Mouse (Mus musculus): ENCODE measurements at regions not wholly inside any gene's neighbourhood (a gene's known extent, or its start where the extent isn't known, plus 50 kb on each side); places are given as distances from the start of the nearest gene placed in this dataset.
"Not testable (repeated sequence)": the region's sequence is repeated elsewhere in the genome, so short reads cannot be mapped to it uniquely, and the experiment has no call there.

DNA sequence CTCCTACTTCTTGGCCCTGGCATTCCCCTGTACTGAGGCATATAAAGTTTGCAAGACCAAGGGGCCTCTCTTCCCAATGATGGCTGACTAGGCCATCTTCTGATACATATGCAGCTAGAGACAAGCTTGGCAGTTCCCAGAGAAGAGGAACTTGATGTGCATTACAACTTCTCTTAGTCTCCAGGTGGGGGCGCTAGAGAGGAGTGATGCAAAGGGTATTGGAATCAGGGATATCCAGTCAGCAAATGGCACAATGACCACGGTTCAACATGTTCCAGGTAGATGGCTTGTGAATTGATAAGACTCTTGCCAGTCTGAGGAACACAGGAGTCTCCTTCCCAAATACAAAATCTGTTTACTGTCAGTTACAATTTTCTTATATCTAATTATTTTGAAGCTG lies 347.7 kb downstream of the Car8 start:
- 51% methylated on average over 2 of the region's 2 CpGs for WGBS (ENCODE audit: insufficient replicate concordance)
- ATAC-seq (replicated peaks; ENCODE audit: insufficient number of reproducible peaks, low FRiP score, low TSS enrichment), result no peak

DNA sequence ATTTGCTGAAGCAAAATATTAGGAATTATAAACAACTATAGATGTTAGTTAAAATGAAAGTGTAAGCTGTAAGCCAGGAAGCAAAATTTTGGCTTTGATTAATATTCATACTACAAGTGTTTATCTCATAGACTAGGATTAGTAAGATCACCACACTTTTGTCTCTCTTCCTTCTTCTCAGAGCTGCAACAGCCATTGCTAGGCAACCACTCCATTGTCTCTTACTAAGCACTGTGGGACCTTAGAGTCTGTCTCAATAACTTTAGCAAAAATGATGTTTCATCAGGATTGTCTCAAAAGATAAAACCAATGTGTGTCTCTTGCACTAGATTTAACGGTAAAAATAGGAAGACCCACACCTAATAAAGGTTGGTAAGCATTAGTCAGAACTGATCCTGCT lies 384.3 kb downstream of the Car8 start:
- ATAC-seq (replicated peaks; ENCODE audit: insufficient number of reproducible peaks, low FRiP score, low TSS enrichment), result no peak
- 91% methylated on average over 1 of the region's 1 CpGs for WGBS (ENCODE audit: insufficient replicate concordance)

More for the DNA sequence above, 347.7 kb downstream of the Car8 start:
- no peaks in the 10 kb centered on the region for H3K27me3 ChIP-seq (ENCODE audit: control insufficient read depth, insufficient read depth, low read length)
- no peak overlapping the region for H3K27ac ChIP-seq (ENCODE audit: low read depth, low read length)
- no peaks in the 10 kb centered on the region for H3K9me3 ChIP-seq (replicated peaks; ENCODE audit: control insufficient read depth, low read length)
- no peak overlapping the region for H3K4me2 ChIP-seq
- H3K36me3 ChIP-seq (ENCODE audit: control insufficient read depth, insufficient read depth, low read length), result no peaks in the 10 kb centered on the region
- no peak overlapping the region for H3K4me3 ChIP-seq (ENCODE audit: low read depth, low read length)
- no peak overlapping the region for H3K9ac ChIP-seq (ENCODE audit: low read depth, low read length)
- H3K4me1 ChIP-seq (ENCODE audit: control insufficient read depth, insufficient read depth, low read length), result no peaks in the 10 kb centered on the region

DNA sequence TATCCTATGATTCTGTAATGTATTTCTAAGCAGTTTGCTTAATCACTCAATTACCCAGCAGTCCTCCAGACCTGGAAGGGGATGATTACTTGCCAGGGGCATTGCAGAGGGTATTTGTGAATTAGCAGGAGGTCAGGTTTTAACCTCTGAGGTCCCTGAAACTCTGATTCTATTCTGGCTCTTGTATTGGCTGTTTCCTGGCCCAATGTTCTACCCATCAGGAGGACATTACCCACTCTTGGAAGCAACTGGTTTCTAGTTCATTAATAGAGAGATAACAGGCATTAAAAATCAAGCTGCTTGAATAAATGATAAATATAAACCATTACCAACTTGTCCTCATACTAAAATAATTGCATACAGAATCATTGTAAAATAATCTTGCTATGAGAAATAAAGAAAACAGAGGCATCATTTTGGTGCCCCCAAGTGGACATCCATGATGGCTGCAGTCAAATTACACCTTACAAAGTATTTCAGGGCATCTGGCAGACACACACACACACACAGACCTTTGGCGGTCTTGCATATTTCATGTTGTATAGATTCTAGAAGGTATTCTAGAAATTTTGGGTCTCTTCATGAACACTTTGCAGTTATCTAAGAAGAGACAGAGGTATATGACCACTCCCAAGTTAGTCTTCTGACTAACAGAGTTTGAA lies 385.6 kb downstream of the Car8 start:
- WGBS (ENCODE audit: insufficient replicate concordance), result 59% methylated on average over 1 of the region's 1 CpGs
- Histone ChIP-seq H3K9me3 (replicated peaks; ENCODE audit: control insufficient read depth, low read length) (no peaks in the 10 kb centered on the region), H3K27me3 (ENCODE audit: control insufficient read depth, insufficient read depth, low read length) (no peaks in the 10 kb centered on the region), H3K4me3 (ENCODE audit: low read depth, low read length) (no peak overlapping the region), H3K4me1 (ENCODE audit: control insufficient read depth, insufficient read depth, low read length) (no peaks in the 10 kb centered on the region), H3K36me3 (ENCODE audit: control insufficient read depth, insufficient read depth, low read length) (no peaks in the 10 kb centered on the region), H3K27ac (ENCODE audit: low read depth, low read length) (no peak overlapping the region), H3K9ac (ENCODE audit: low read depth, low read length) (no peak overlapping the region), H3K4me2 (no peak overlapping the region)
- no peak for ATAC-seq (replicated peaks; ENCODE audit: insufficient number of reproducible peaks, low FRiP score, low TSS enrichment)

More for the DNA sequence above, 384.3 kb downstream of the Car8 start:
- H3K9ac ChIP-seq (ENCODE audit: low read depth, low read length), result no peak overlapping the region
- H3K4me2 ChIP-seq, result no peak overlapping the region
- H3K9me3 ChIP-seq (replicated peaks; ENCODE audit: control insufficient read depth, low read length), result no peaks in the 10 kb centered on the region
- H3K4me3 ChIP-seq (ENCODE audit: low read depth, low read length), result no peak overlapping the region
- no peaks in the 10 kb centered on the region for H3K36me3 ChIP-seq (ENCODE audit: control insufficient read depth, insufficient read depth, low read length)
- H3K4me1 ChIP-seq (ENCODE audit: control insufficient read depth, insufficient read depth, low read length), result no peaks in the 10 kb centered on the region
- H3K27ac ChIP-seq (ENCODE audit: low read depth, low read length), result no peak overlapping the region
- H3K27me3 ChIP-seq (ENCODE audit: control insufficient read depth, insufficient read depth, low read length), result no peaks in the 10 kb centered on the region

DNA sequence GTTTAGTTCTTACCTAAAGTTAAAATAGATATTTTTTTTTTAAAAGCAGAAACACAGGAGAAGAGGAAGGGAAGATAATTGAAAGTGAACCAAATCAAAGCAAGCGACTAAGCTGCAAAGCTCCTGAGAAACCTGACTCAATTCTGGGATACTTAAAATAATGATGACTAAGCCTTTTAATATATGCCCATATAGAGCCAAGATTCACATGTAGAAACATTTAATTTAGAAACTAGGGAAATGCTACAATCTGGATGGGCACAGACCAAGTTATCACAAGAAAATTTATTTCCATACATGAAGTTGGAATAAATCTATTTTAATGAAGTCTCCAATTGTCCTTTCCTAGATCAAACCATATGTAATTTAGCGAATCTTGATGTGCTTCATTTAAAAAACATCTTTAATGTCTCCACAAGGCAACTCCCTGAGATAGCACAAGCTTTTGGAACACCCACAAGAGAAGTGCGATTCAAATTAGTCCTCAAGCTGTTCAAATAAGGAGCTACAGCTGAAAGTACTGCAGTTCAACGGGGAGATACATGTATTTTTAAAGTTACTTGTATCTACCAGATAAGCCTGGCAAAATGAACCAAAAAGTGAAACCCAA lies 386.7 kb downstream of the Car8 start:
- Histone ChIP-seq H3K27me3 (ENCODE audit: control insufficient read depth, insufficient read depth, low read length) (no peaks in the 10 kb centered on the region), H3K9me3 (replicated peaks; ENCODE audit: control insufficient read depth, low read length) (no peaks in the 10 kb centered on the region), H3K36me3 (ENCODE audit: control insufficient read depth, insufficient read depth, low read length) (no peaks in the 10 kb centered on the region), H3K9ac (ENCODE audit: low read depth, low read length) (no peak overlapping the region), H3K4me2 (no peak overlapping the region), H3K4me3 (ENCODE audit: low read depth, low read length) (no peak overlapping the region), H3K4me1 (ENCODE audit: control insufficient read depth, insufficient read depth, low read length) (no peaks in the 10 kb centered on the region), H3K27ac (ENCODE audit: low read depth, low read length) (no peak overlapping the region)
- no peak for ATAC-seq (replicated peaks; ENCODE audit: insufficient number of reproducible peaks, low FRiP score, low TSS enrichment)
- WGBS (ENCODE audit: insufficient replicate concordance), result 73% methylated on average over 4 of the region's 4 CpGs

DNA sequence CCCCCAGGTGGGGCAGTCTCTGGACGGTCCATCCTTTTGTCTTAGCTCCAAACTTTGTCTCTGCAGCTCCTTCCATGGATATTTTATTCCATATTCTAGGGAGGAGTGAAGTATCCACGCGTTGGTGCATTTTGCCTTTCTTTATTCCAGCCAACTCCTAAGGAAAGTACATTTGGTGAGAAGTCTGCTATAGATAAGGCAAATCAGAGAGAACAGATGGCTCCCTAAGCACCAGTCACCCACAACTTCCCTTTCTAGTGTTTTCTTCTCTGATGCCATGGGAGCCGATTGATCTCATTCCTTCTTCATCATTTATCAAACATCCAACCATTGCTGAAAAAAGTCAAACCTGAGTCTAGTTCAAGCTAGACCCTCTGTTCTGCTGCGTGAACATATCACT lies 391.4 kb downstream of the Car8 start:
- WGBS (ENCODE audit: insufficient replicate concordance), result 72% methylated on average over 5 of the region's 5 CpGs
- ATAC-seq (replicated peaks; ENCODE audit: insufficient number of reproducible peaks, low FRiP score, low TSS enrichment), result no peak
- Histone ChIP-seq H3K9me3 (replicated peaks; ENCODE audit: control insufficient read depth, low read length) (no peaks in the 10 kb centered on the region), H3K9ac (ENCODE audit: low read depth, low read length) (no peak overlapping the region), H3K4me3 (ENCODE audit: low read depth, low read length) (no peak overlapping the region), H3K27me3 (ENCODE audit: control insufficient read depth, insufficient read depth, low read length) (no peaks in the 10 kb centered on the region), H3K4me2 (no peak overlapping the region), H3K27ac (ENCODE audit: low read depth, low read length) (no peak overlapping the region), H3K36me3 (ENCODE audit: control insufficient read depth, insufficient read depth, low read length) (no peaks in the 10 kb centered on the region), H3K4me1 (ENCODE audit: control insufficient read depth, insufficient read depth, low read length) (no peaks in the 10 kb centered on the region)

DNA sequence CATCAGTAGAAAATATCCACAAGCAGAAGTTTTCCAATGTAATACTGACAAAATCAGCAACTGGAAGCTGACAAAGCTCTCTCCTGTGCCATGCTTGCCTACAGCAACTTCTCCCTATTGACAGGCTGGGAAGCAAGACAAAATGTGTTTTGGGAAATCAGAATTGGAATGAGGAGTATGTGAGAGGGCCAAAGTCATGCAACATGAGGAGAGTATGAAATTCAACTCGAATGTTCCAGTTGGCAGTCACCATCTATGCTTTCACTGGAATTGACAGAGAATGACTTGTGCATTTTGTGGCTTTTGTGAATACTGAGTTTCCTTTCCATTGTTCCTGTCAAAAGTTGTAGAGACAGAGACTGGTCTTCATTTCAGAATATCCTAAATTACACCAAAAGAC lies 409.7 kb downstream of the Car8 start:
- Histone ChIP-seq H3K4me3 (ENCODE audit: low read depth, low read length) (no peak overlapping the region), H3K9ac (ENCODE audit: low read depth, low read length) (no peak overlapping the region), H3K9me3 (replicated peaks; ENCODE audit: control insufficient read depth, low read length) (no peaks in the 10 kb centered on the region), H3K4me2 (no peak overlapping the region), H3K27me3 (ENCODE audit: control insufficient read depth, insufficient read depth, low read length) (no peaks in the 10 kb centered on the region), H3K4me1 (ENCODE audit: control insufficient read depth, insufficient read depth, low read length) (no peaks in the 10 kb centered on the region), H3K36me3 (ENCODE audit: control insufficient read depth, insufficient read depth, low read length) (no peaks in the 10 kb centered on the region), H3K27ac (ENCODE audit: low read depth, low read length) (no peak overlapping the region)
- WGBS (ENCODE audit: insufficient replicate concordance), result 59% methylated on average over 1 of the region's 1 CpGs
- no peak for ATAC-seq (replicated peaks; ENCODE audit: insufficient number of reproducible peaks, low FRiP score, low TSS enrichment)

DNA sequence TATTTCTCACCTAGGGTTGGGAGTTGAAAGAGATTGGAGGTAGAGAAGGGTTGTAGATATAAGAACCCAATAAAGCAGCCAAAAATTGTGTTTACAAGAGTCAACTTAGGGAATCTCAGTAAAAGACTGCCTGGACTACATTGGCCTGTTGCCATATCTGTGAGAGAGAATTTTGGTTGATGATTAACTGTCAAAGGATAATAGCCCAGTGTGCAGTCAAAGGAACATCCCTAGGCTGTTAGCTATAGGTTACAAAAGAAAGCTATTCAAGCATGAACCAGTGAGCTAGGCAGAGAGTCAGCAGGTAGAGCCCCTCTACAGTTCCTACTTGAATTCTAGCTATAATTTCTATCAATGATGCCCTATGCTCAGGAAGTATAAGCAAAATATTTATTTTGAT lies 419.0 kb downstream of the Car8 start:
- Histone ChIP-seq H3K4me2 (no peak overlapping the region), H3K36me3 (ENCODE audit: control insufficient read depth, insufficient read depth, low read length) (no peaks in the 10 kb centered on the region), H3K9ac (ENCODE audit: low read depth, low read length) (no peak overlapping the region), H3K27me3 (ENCODE audit: control insufficient read depth, insufficient read depth, low read length) (no peaks in the 10 kb centered on the region), H3K9me3 (replicated peaks; ENCODE audit: control insufficient read depth, low read length) (no peaks in the 10 kb centered on the region), H3K27ac (ENCODE audit: low read depth, low read length) (no peak overlapping the region), H3K4me3 (ENCODE audit: low read depth, low read length) (no peak overlapping the region), H3K4me1 (ENCODE audit: control insufficient read depth, insufficient read depth, low read length) (no peaks in the 10 kb centered on the region)
- ATAC-seq (replicated peaks; ENCODE audit: insufficient number of reproducible peaks, low FRiP score, low TSS enrichment), result no peak

DNA sequence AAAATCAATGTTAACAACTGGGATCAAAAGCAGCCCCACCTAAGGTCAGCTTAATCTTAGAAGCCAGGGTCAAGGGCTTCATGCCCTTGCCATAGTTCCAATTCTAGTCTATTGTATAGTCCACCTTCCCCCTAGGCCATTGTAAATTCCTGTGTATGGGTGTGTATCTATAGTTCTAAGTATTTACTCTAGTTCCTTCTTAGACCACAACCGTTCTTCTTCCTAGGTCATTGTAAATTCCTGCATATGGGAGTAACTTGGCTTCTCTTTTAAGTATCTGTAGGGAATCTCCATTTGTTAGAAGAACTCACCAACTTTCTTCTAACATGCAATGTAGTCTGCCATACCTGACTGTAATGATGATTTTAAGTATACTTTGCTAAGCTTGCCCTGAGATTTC lies 461.1 kb downstream of the Car8 start:
- not testable (repeated sequence) for H3K4me1 ChIP-seq (ENCODE audit: control insufficient read depth, insufficient read depth, low read length); ATAC-seq (replicated peaks; ENCODE audit: insufficient number of reproducible peaks, low FRiP score, low TSS enrichment); H3K4me3 ChIP-seq (ENCODE audit: low read depth, low read length); H3K27ac ChIP-seq (ENCODE audit: low read depth, low read length); H3K9ac ChIP-seq (ENCODE audit: low read depth, low read length); H3K36me3 ChIP-seq (ENCODE audit: control insufficient read depth, insufficient read depth, low read length); H3K27me3 ChIP-seq (ENCODE audit: control insufficient read depth, insufficient read depth, low read length); H3K4me2 ChIP-seq; H3K9me3 ChIP-seq (replicated peaks; ENCODE audit: control insufficient read depth, low read length)
- 79% methylated on average over 1 of the region's 1 CpGs for WGBS (ENCODE audit: insufficient replicate concordance)

DNA sequence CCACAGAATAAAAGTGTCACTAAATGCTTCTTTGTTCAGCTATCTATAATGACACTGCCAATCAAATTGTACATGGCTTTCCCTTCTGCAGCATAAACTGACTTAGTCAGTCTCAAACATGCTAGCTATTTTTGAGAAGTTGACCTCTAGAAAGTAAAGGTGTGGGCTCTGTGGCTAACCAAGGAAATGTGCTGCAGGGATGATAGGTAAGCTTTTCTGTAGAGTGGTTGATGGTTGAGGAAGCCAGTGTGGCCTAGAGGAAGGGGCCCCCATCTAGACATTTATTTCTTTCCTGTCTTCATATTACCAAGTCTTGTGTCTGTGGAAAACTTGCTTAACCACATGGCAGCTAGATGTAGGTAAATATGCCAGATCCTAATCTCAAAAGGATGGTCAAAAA lies 483.4 kb downstream of the Car8 start:
- Histone ChIP-seq H3K9ac (ENCODE audit: low read depth, low read length) (no peak overlapping the region), H3K27ac (ENCODE audit: low read depth, low read length) (no peak overlapping the region), H3K27me3 (ENCODE audit: control insufficient read depth, insufficient read depth, low read length) (no peaks in the 10 kb centered on the region), H3K9me3 (replicated peaks; ENCODE audit: control insufficient read depth, low read length) (no peaks in the 10 kb centered on the region), H3K4me1 (ENCODE audit: control insufficient read depth, insufficient read depth, low read length) (no peaks in the 10 kb centered on the region), H3K36me3 (ENCODE audit: control insufficient read depth, insufficient read depth, low read length) (no peaks in the 10 kb centered on the region), H3K4me3 (ENCODE audit: low read depth, low read length) (no peak overlapping the region), H3K4me2 (no peak overlapping the region)
- no peak for ATAC-seq (replicated peaks; ENCODE audit: insufficient number of reproducible peaks, low FRiP score, low TSS enrichment)

Measured in heart, embryonic 11.5 days (tissue).